Mouse (Mus musculus) testis, adult 2 months (tissue): ENCODE results near the gene Fam184a. TPM values are rescaled to one million over a fixed set of nuclear protein-coding genes. Genes with fewer than 3 reads are reported as not detected.

Source experiments
- H3K27ac ChIP-seq: fragments of 200-500 bp; 2 replicates; pipeline ENCODE4 v1.5.1; 2012; ENCODE audit warnings: low read depth, low read length; ENCODE audit not compliant: control insufficient read depth, insufficient read depth
- H3K27me3 ChIP-seq: fragments of 200-500 bp; 2 replicates; pipeline ENCODE4 v1.6.1; 2012; ENCODE audit warnings: mild to moderate bottlenecking, low read length, moderate library complexity; ENCODE audit not compliant: control insufficient read depth, insufficient read depth
- H3K36me3 ChIP-seq: fragments of 200-500 bp; 2 replicates; pipeline ENCODE4 v1.6.1; 2012; ENCODE audit warnings: mild to moderate bottlenecking, low read length; ENCODE audit not compliant: control insufficient read depth, insufficient read depth
- H3K4me1 ChIP-seq: fragments of 200-500 bp; 2 replicates; pipeline ENCODE4 v1.6.1; 2012; ENCODE audit warnings: low read length; ENCODE audit not compliant: control insufficient read depth, insufficient read depth
- H3K4me3 ChIP-seq: fragments of 200-500 bp; 2 replicates; pipeline ENCODE4 v1.5.1; 2012; ENCODE audit warnings: low read depth, mild to moderate bottlenecking, low read length, moderate library complexity, mixed read lengths; ENCODE audit not compliant: control insufficient read depth
- CTCF ChIP-seq: fragments of 200-500 bp; IDR thresholded peaks from 2 replicates; pipeline ENCODE4 v1.5.1; 2012; ENCODE audit warnings: low read depth, mild to moderate bottlenecking, inconsistent platforms, low read length, moderate library complexity; ENCODE audit not compliant: control insufficient read depth, insufficient read depth, insufficient replicate concordance
- POLR2A ChIP-seq: fragments of 200-500 bp; IDR thresholded peaks from 2 replicates; pipeline ENCODE4 v1.6.1; 2012; ENCODE audit warnings: low read depth, mild to moderate bottlenecking, inconsistent platforms, low read length, moderate library complexity; ENCODE audit not compliant: control insufficient read depth
- polyA plus RNA-seq: library from polyadenylated mRNA; depleted of rRNA; stranded (reverse); fragments of >200 nt; gene quantifications from 2 replicates; pipeline ENCODE4 v1.2.3, GENCODE M21; 2012; rRNA removed

Gene Fam184a
- polyA plus RNA-seq, 1 experiment, result 50.3 TPM

DNA sequence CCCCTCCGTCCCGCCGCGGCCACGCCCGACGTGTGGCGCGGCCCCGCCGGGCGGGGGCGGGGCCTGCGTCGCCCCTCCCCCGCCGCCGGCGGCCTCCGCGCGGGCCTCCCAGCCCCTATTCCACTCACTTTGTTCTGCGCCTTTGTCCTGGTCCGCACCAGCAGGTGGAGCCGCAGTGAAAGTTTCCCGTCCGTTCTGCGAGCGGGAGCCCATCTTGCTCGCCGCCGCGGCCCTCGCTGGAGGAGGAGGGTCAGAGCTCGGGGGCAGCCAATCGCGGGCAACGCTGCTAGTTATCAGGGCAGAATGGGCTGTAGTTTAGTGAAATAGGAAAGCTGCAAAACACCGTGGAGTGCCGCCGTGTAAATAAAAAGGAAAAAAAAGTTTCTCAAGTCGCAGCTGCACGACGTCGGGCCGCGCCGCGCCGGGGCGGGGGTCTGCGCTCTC, 154.2 kb downstream of the Fam184a start, which contains the start of gene Asf1a:
Gene Asf1a, plus strand, starts transcription at position 81 of the 444 bp plus-strand sequence.
- TF ChIP-seq CTCF, result peak; percentile 51; the same call in 1 of the 2 replicates
- TF ChIP-seq POLR2A, result peak; percentile 78
- H3K36me3 ChIP-seq, result no peaks in the 10 kb centered on the region
- no peaks in the 10 kb centered on the region for H3K27me3 ChIP-seq
- H3K4me3 ChIP-seq, result peak within 1 kb of the TSS; percentile 93
- peak within 1 kb of the TSS; percentile 94 for H3K27ac ChIP-seq
- H3K4me1 ChIP-seq, result peaks cover 3% of the 10 kb centered on the region; the same call in 1 of the 2 replicates

DNA sequence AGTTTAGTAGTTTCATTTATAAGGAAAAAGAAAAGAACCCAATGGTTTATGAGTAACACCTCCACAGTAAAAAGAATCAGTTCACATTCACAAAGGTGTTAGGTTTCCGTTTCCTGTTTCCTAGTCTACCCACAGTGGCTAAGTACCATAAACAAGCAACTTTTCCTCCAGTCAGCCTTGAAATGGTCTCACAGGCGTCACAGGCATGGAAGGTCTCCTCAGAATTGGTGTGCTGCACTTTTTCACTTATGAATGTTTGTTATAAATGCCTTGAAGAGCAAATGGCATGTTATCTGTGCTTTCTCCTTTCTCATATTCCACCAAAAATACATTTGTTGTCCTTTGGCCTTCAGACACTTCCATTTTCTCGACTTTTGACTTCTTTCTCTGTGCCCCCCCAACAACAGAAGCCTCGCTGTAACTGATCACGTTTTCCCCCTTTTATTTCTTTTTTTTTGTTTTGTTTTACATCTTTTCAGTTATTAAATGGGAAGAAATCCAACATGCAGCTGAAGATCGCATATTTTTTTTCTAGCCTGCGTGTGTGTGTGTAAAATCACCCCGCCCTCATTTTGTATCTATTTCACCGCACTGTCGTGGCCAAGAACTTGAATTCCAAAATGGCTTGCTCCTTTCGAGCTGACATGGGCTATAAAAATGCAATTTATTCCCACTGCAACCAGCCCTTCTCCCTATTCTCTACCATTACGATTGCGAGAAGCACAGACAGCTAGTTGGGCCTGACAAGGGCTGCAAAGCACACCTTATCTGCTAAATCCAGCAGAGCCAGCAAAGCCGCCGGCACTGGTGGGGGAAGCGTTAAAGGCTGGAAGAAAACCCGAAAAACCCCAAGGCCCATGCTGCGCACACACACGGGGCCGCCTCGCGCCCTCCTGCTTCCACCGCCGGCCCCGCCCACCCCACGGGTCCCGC, 154.9 kb downstream of the Fam184a start:
- TF ChIP-seq POLR2A, result no peak
- no peak for TF ChIP-seq CTCF
- peak overlapping the region; percentile 93 for H3K4me3 ChIP-seq
- H3K27me3 ChIP-seq, result no peaks in the 10 kb centered on the region
- H3K27ac ChIP-seq, result peak overlapping the region; percentile 79
- no peaks in the 10 kb centered on the region for H3K36me3 ChIP-seq
- peaks cover 3% of the 10 kb centered on the region; the same call in 1 of the 2 replicates for H3K4me1 ChIP-seq

DNA sequence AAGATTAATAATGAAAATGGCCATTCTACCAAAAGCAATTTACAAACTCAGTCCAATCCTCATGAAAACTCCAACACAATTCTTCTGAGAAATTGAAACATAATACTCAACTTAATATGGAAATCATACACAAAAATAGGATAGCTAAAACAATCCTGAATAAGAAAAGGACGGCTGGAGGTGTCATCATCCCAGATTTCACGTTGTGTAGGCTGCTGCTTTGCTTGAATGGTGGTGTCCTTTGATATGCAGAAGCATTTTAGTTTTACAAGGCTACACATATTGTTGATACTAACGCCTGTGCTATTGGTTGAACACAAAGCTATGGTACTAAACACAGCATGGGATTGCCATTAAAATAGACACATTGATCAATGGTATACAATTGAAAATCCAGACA, 165.1 kb downstream of the Fam184a start:
- no peak overlapping the region for H3K4me3 ChIP-seq
- peaks cover 3% of the 10 kb centered on the region for H3K4me1 ChIP-seq
- no peaks in the 10 kb centered on the region for H3K36me3 ChIP-seq
- no peak overlapping the region for H3K27ac ChIP-seq
- no peaks in the 10 kb centered on the region for H3K27me3 ChIP-seq
- TF ChIP-seq POLR2A, result no peak
- no peak for TF ChIP-seq CTCF

Other genes starting within 250 kb of the Fam184a start
- gene Asf1a, start 154.4 kb downstream of the Fam184a start, polyA plus RNA-seq, result 11.8 and 13.9 TPM in 2 replicates
- gene Mcm9, start 120.7 kb downstream of the Fam184a start, polyA plus RNA-seq, result 5.7 and 6.1 TPM in 2 replicates